Mouse (Mus musculus): ENCODE measurements around the gene Shisa9. TPM values are rescaled to one million over a fixed set of nuclear protein-coding genes. Genes with fewer than 3 reads are reported as not detected.
"Not testable (repeated sequence)": the region's sequence is repeated elsewhere in the genome, so short reads cannot be mapped to it uniquely, and the experiment has no call there.

The Shisa9 gene
- 10 to 100 TPM; 55.4 to 56.4 TPM for total RNA-seq (2021)
- long read RNA-seq, experiment 1, partial matches to known transcripts = 1 of 13 reads
- long read RNA-seq, experiment 1, other reads (novel, unspliced or antisense) = 8 of 13 reads
- long read RNA-seq, experiment 2, transcript Shisa9-204 (3 exons, 1,196 nt) = major isoform, 7 of 24 reads
- long read RNA-seq, experiment 2, partial matches to known transcripts = 11 of 24 reads
- long read RNA-seq, experiment 2, other reads (novel, unspliced or antisense) = 6 of 24 reads

GRCm38 (mm10) chr16:11983616-11984270, at the start of gene Shisa9:
TSS of gene Shisa9 (plus strand) at chr16:11984113.
- peak within 1 kb of the TSS; percentile 95 for H3K27ac ChIP-seq
- peak within 1 kb of the TSS; percentile 79 for H3K4me3 ChIP-seq
- DNase-seq (ENCODE audit: low spot score in 2 of 2) = peak; percentile 53 to 59
- no peak for TF ChIP-seq CTCF (conservative IDR thresholded peaks at IDR 0.05)

GRCm38 (mm10) chr16:11940477-11940876, 43.4 kb upstream of the Shisa9 start:
- Histone ChIP-seq H3K4me3 (no peak overlapping the region), H3K27ac (no peak overlapping the region)
- peak; percentile 15 to 53 for DNase-seq (ENCODE audit: low spot score in 2 of 2)
- TF ChIP-seq CTCF (conservative IDR thresholded peaks at IDR 0.05) = peak; percentile 96

- peak; percentile 7 to 23 for DNase-seq (ENCODE audit: low spot score in 2 of 2)
- no peak overlapping the region for H3K4me3 ChIP-seq
- no peak for TF ChIP-seq CTCF (conservative IDR thresholded peaks at IDR 0.05)
- H3K27ac ChIP-seq = 0 out of 2 replicates have a peak overlapping the region, but pooled peaks have one; percentile 43
Measured at GRCm38 (mm10) chr16:11960691-11961090, 23.2 kb upstream of the Shisa9 start.

GRCm38 (mm10) chr16:11966041-11966440, 17.9 kb upstream of the Shisa9 start:
- Histone ChIP-seq H3K27ac (no peak overlapping the region), H3K4me3 (no peak overlapping the region)
- TF ChIP-seq CTCF (conservative IDR thresholded peaks at IDR 0.05) = no peak
- DNase-seq (ENCODE audit: low spot score in 2 of 2) = no peak

- not testable (repeated sequence) for H3K4me3 ChIP-seq; DNase-seq (ENCODE audit: low spot score in 2 of 2); H3K27ac ChIP-seq
Measured at GRCm38 (mm10) chr16:11966810-11967209, 17.1 kb upstream of the Shisa9 start.

GRCm38 (mm10) chr16:11967579-11967978, 16.3 kb upstream of the Shisa9 start:
- Histone ChIP-seq H3K4me3 (no peak overlapping the region), H3K27ac (no peak overlapping the region)
- TF ChIP-seq CTCF (conservative IDR thresholded peaks at IDR 0.05) = peak; percentile 32
- DNase-seq (ENCODE audit: low spot score in 2 of 2) = no peak

GRCm38 (mm10) chr16:11973707-11974106, 10.2 kb upstream of the Shisa9 start:
- H3K4me3 ChIP-seq = no peak overlapping the region
- TF ChIP-seq CTCF (conservative IDR thresholded peaks at IDR 0.05) = no peak
- peak overlapping the region; percentile 11; the same call in 1 of the 2 replicates for H3K27ac ChIP-seq
- peak in 1 of 2 experiments; percentile 23 for DNase-seq (ENCODE audit: low spot score in 2 of 2)

GRCm38 (mm10) chr16:11976737-11977136, 7.2 kb upstream of the Shisa9 start:
- no peak overlapping the region for H3K27ac ChIP-seq
- DNase-seq (ENCODE audit: low spot score in 2 of 2) = no peak
- H3K4me3 ChIP-seq = no peak overlapping the region
- no peak for TF ChIP-seq CTCF (conservative IDR thresholded peaks at IDR 0.05)

GRCm38 (mm10) chr16:11980764-11981163, 3.1 kb upstream of the Shisa9 start:
- peak in 1 of 2 experiments; percentile 60 for DNase-seq (ENCODE audit: low spot score in 2 of 2)
- no peak overlapping the region for H3K4me3 ChIP-seq
- TF ChIP-seq CTCF (conservative IDR thresholded peaks at IDR 0.05) = peak; percentile 84
- no peak overlapping the region for H3K27ac ChIP-seq

- TF ChIP-seq CTCF (conservative IDR thresholded peaks at IDR 0.05) = 0 out of 2 replicates have a peak, but pooled peaks have one; percentile 27
- DNase-seq (ENCODE audit: low spot score in 2 of 2) = peak in 1 of 2 experiments; percentile 29
- H3K27ac ChIP-seq = peak overlapping the region; percentile 95
- peak overlapping the region; percentile 79 for H3K4me3 ChIP-seq
Measured at GRCm38 (mm10) chr16:11983106-11983615, 752 bp upstream of the Shisa9 start.

- DNase-seq (ENCODE audit: low spot score in 2 of 2) = peak in 1 of 2 experiments; percentile 37
Measured at GRCm38 (mm10) chr16:11984271-11984791, 418 bp downstream of the Shisa9 start.

GRCm38 (mm10) chr16:11987056-11987455, 3.1 kb downstream of the Shisa9 start:
- Histone ChIP-seq H3K4me3 (peak overlapping the region; percentile 79), H3K27ac (peak overlapping the region; percentile 95; the same call in 1 of the 2 replicates)
- no peak for DNase-seq (ENCODE audit: low spot score in 2 of 2)
- TF ChIP-seq CTCF (conservative IDR thresholded peaks at IDR 0.05) = no peak

More at GRCm38 (mm10) chr16:11984271-11984791, 418 bp downstream of the Shisa9 start:
- Histone ChIP-seq H3K27ac (peak overlapping the region; percentile 95), H3K4me3 (peak overlapping the region; percentile 79)
- no peak for TF ChIP-seq CTCF (conservative IDR thresholded peaks at IDR 0.05)

GRCm38 (mm10) chr16:12005177-12005576, 21.3 kb downstream of the Shisa9 start:
- no peak overlapping the region for H3K4me3 ChIP-seq
- no peak overlapping the region for H3K27ac ChIP-seq
- no peak for DNase-seq (ENCODE audit: low spot score in 2 of 2)
- no peak for TF ChIP-seq CTCF (conservative IDR thresholded peaks at IDR 0.05)

Data from layer of hippocampus, adult 2 months (tissue).